Mouse (Mus musculus): Measurements from ENCODE around the gene Dnajc10.

The Dnajc10 gene

DNA sequence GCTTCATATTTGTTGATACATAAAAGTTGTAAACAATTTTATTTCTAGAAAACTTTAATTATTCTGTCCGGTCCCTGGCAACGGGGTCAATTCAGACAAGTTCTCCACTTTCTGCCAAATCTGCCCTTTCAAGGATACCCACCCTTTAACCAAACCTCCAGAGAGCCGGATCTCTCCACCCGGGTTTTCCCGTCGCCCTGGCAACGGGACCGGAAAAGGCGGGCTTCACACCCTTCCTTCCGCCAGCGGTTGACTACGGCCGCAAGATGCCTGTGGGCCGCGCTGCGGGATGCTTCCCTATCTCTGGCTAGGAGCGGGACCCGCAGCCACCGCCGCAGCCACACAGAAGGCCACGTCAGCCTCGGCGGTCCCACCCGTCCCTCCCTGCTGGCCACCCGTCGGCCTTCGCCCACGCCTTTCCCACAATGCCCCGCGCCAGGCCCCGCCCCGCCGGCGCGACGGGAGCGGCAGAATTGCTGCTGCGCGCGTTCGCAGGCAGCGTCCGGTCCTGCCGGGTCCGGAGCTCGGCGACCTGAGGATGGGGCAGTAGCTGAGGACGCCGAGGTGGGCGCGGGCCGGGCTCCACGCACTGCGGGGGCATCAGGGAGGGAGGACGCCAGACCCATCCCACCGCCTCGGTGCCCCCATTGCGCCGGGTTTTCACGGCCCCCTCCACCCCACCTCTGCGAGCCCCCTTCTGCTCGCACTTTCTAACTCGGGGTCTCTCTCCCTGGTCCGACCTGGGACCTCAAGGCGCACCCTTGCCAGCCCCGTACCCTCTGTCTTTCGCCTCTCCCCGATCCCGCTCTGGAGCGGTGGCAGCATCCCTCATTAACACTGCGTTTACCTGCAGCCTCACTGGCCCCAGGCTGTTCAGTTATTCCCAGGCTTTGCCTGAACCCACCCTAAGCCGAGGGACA is at the start of gene Dnajc10:
TSS of gene Dnajc10 (plus strand) at position 225 of the 920 bp plus-strand sequence.
- peak; percentile 92 for DNase-seq

DNA sequence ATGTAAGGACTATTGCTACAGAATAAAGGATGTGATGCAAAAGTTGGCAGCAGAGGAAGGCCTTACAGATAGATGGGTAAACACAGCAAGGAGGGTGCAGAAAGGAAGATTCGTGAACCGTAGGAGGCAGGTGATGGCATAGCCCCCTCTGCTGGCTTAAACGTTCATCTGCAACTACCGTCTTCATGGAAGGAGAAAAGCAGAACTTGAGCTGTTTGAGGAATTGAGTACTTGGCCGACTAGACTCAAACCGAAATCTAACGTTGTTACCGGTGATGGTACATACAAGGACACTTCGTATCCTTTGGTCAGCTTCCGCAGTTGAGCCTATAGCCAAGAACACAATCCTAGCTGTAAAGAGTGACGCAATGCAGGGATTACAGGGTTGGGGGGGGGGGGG is 48.4 kb upstream of the Dnajc10 start:
- DNase-seq = peak; percentile 63

DNA sequence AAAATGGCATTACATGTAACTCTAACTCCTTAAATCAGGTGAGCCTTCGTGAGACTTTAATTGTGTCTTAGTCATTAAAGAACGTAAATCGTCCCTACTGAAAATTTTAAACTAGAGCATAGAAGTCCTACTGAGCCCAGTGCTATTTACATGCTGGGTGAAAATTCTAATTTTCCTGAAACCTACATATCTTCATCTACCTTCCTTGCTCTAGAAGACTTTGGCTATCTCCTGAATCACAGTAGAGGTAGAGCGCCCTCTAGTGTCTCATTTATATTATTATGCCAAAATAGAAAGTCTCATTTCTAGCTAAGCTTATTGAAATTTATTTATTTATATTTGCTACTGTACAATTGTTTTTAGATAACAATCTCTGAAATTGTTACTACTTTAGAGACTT is 47.2 kb upstream of the Dnajc10 start:
- peak; percentile 9 for DNase-seq

GRCm38 (mm10) chr2:80271431-80271830 is 43.8 kb upstream of the Dnajc10 start:
- no peak for DNase-seq

- DNase-seq = no peak
Measured at GRCm38 (mm10) chr2:80273038-80273437, 42.2 kb upstream of the Dnajc10 start.

GRCm38 (mm10) chr2:80273763-80274162 is 41.5 kb upstream of the Dnajc10 start:
- DNase-seq = no peak

DNA sequence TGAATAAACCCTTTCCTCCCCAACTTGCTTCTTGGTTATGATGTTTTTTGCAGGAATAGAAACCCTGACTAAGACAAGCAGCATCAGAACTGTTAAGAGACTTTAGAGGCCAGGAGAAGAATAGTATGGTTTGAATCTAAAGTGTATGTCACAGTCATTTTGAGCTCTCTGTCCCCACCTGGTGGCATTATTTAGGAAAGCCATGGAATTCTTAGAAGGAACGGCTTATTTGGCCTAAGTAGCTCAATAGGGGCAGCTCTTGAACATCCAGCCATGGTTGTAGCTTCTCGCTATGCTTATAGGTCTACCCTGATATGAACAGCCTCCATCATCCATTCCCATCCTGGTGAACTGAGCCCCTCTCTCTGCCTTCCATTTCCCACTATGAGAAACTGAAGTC is 40.1 kb upstream of the Dnajc10 start:
- peak; percentile 39 for DNase-seq

DNA sequence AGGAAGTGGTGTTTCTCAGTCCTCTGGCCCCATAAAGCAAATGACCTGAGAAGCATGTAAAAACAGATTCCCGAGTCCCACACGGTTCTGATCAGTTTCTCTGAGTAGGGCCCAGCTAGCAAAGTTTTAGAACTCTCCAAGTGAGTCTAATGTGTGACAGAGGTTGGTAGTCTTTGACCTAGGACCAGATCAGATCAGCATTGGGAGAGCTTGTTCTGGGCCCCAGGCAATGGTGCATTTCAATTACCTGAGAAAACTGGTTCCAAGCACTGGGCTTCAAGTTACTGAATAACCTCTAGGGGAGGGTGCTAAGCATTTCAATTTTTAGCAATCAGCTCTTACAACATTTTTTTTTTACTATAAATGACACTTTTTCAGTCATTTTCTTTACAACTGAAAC is 33.1 kb upstream of the Dnajc10 start:
- DNase-seq = no peak

GRCm38 (mm10) chr2:80286397-80286796 is 28.9 kb upstream of the Dnajc10 start:
- DNase-seq = no peak

- no peak for DNase-seq
Measured at GRCm38 (mm10) chr2:80292172-80292571, 23.1 kb upstream of the Dnajc10 start, which contains the start of gene Prdx6b. Gene Prdx6b (plus strand): TSS chr2:80292472.

- no peak for DNase-seq
Measured at GRCm38 (mm10) chr2:80298334-80298733, 16.9 kb upstream of the Dnajc10 start.

DNA sequence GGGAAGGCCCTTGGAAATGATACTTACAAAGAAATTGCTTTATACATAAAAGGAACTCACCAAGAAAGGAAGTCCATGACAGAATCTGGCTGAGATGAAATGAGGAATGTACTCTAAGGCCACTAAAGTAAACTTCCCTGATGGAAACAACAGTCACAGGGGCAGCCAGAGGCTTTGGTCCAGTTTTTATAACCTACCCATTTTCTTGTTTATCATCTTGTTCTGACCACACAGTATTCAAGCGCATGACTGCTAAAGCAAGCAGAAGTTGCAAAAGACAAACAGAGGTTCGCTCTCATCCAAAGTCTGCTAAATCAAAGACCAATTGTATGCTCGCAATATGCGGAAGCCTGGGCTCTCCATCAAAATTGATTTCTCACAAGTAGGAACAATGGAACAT is 14.5 kb upstream of the Dnajc10 start:
- DNase-seq = no peak

DNA sequence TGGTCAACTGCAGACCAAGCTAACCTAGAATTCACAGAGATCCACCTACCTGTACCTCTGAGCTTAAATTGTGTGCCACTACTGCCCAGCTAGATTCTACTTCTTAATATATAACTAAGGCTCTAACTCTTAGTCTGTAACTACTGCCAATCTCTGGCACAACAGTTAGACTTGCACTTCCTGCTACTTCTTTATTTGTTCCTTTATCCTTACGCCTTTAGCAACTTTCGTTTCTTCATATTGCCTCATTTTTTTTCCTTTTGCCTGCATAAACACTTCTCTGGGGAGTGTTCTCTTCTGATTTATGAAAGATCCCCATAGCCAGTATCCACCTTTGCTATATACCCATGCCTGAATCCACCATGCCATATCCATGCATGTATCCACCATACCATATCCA is 11.3 kb upstream of the Dnajc10 start:
- DNase-seq = no peak

- DNase-seq = no peak
Measured at GRCm38 (mm10) chr2:80307701-80308100, 7.6 kb upstream of the Dnajc10 start.

- no peak for DNase-seq
Measured at GRCm38 (mm10) chr2:80309775-80310174, 5.5 kb upstream of the Dnajc10 start.

DNA sequence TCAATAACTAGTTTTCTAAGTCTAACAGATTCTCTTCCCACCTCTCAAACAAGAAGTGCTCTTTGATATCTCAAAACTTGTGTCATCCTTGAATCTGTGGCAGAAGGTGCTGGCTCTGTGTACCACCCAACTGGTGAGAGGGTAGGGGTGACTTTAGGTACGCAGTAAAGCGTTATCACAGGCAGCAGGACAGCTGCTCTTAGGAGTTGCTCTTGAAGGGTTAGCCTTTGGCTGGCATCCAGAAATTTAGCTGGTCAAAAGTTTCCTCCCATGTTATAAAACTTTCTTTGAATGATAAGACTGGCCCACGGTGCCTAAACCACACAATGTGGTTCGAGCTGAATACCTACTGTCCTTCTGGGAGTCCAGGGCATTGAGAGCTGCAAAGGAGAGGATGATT is 4.5 kb upstream of the Dnajc10 start:
- no peak for DNase-seq

- DNase-seq = no peak
Measured at GRCm38 (mm10) chr2:80311350-80311749, 3.9 kb upstream of the Dnajc10 start.

DNA sequence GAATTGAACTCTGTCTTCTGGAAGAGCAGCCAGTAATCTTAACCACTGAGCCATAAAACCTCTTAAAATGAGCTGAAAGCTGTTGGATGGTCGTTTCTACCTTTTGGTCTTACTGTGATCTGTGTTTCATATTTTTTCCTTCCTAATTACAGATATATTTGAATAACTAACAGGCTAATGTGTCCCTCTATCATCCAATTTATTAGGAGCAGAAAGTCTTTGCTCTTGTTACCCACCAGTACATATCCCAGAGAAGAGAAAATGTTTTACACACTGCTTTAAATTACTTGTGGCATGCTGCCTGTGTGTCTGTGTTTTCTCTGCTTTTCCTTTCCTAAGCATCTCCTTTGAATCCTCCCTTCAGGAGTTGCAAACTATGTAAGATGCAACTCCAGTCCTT is 1.1 kb upstream of the Dnajc10 start:
- no peak for DNase-seq

DNA sequence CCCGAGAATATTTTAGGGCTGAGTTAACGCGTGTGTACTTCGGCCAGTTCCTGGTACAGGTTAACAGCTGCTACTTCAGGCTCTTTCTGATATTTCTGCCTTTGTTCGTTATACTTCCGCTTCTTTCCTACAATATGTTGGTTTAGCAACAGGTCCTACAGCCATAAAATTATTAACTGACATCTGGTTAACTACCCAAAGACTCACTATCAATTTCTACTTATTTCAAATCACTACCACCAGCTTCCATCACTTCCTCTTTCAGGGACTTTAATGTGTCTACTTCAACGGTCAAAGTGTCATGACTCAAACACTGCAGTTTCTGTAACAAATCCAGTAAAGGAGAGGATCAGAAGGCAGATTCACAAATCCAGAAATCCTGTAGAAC is 418 bp upstream of the Dnajc10 start:
- no peak for DNase-seq

GRCm38 (mm10) chr2:80322878-80323277 is 7.6 kb downstream of the Dnajc10 start:
- DNase-seq = no peak

DNA sequence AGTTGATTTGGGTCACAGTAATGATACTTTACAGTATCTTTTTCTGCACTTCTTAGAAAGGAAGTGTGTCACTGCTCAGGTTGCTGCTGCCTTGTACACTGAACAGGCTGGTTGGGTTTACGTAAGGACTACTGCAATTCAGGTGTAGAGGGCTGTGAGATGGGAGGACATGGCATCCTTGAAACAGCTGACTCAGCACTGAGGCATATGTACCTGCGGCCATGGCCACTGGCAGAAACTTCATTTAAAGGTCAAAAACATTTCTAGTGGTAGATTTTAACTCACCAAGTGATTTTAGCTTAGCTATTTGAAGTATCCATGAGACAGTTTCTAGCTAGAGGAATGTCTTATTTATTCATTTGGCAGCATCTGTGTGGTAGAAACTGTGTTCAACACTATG is 10.5 kb downstream of the Dnajc10 start:
- DNase-seq = no peak

DNA sequence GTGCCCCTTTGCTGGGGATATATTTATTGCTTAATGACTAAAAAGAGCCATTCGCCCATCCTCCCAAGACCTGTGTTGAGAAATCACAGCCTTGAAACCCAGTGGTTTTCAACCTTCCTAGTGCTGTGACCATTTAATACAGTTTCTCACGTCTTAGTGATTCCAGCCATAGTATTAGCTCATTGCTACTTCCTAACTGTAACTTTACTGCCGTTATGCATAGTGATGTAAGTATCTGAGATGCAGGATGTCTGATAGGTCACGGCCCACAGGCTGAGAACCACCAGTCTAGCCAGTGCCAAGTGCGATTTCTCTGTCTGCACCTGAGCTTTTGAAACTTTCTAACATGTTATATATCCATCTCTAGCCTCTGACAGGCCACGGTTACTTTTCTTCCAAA is 12.0 kb downstream of the Dnajc10 start:
- DNase-seq = no peak

DNA sequence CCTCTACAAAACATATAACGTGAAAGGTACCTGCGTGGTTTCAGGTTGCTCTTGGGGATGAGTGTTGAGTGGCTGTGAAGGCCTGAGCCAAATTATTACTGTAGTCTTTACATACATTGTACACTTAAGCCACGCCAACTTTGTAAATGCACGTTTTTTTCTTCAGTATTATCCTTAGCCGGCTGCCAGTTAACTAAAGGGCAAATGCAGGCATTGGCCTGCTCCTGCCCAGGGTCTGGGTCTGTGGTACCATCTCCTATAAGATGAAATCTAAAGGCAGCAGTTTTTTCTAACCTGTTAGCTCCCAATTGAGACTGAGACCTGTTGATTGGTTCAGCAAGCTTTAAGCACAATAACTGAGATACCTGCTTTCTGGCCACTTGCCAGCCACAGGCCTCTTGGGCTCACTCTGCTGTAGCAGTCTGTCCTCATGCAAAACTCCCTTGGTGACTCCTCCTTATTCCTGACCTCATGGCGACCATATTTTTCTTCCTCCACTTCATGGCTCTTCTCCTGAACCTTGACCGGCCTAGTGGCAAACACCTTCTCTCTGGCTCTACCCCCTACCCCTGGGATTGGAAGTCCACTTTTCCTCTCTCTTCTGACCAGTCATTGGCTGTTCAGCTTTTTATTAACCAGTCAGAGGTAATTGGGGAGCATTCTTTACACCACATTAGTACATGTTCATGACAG is 13.8 kb downstream of the Dnajc10 start:
- DNase-seq = no peak

DNA sequence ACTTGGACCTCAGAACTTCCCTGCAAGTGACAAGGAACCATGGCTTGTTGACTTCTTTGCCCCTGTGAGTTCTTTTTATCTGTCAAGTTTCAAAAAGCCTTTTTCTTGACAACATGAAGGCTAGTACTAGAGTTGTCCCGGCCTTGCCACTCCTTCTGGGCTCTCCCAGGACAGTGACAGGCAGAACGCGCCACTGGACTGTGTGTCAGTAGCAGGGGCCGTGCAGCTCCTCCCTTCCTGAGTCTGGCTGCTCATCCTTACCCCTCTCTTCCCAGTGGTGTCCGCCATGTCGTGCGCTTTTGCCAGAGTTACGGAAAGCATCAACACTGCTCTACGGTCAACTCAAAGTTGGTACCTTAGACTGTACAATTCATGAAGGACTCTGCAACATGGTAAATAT is 25.3 kb downstream of the Dnajc10 start:
- no peak for DNase-seq
